Mouse (Mus musculus) hindbrain, embryonic 15.5 days (tissue): Measurements from ENCODE around the gene Rbbp5. TPM values are rescaled to one million over a fixed set of nuclear protein-coding genes. Genes with fewer than 3 reads are reported as not detected.

ENCODE experiments used
- ATAC-seq: fragments of 200-750 bp; cut with Nextera tagmentation; 2 replicates; pipeline ENCODE4 v1.8.0; 2017; ENCODE audit warnings: low read depth, moderate number of reproducible peaks, moderate TSS enrichment; ENCODE audit not compliant: low FRiP score
- H3K27ac ChIP-seq: fragments of 300-500 bp; sonication (generic); replicated peaks from 2 replicates; pipeline ENCODE4 v1.5.1; 2015; ENCODE audit warnings: mild to moderate bottlenecking, inconsistent platforms
- H3K27me3 ChIP-seq: fragments of 300-500 bp; sonication (generic); 2 replicates; pipeline ENCODE4 v1.6.1; 2015; ENCODE audit warnings: control low read depth, inconsistent platforms
- H3K36me3 ChIP-seq: fragments of 300-500 bp; sonication (generic); 2 replicates; pipeline ENCODE4 v1.6.1; 2015; ENCODE audit warnings: control low read depth, inconsistent platforms
- H3K4me1 ChIP-seq: fragments of 300-500 bp; sonication (generic); replicated peaks from 2 replicates; pipeline ENCODE4 v1.6.1; 2015; ENCODE audit warnings: control low read depth, inconsistent platforms
- H3K4me2 ChIP-seq: fragments of 300-500 bp; sonication (generic); 2 replicates; pipeline ENCODE4 v1.6.1; 2015; ENCODE audit warnings: moderate library complexity, mild to moderate bottlenecking, inconsistent platforms
- H3K4me3 ChIP-seq: fragments of 300-500 bp; sonication (generic); 2 replicates; pipeline ENCODE4 v1.5.1; 2015; ENCODE audit warnings: mild to moderate bottlenecking, inconsistent platforms
- H3K9ac ChIP-seq: fragments of 300-500 bp; sonication (generic); 2 replicates; pipeline ENCODE4 v1.6.1; 2015; ENCODE audit warnings: inconsistent platforms
- H3K9me3 ChIP-seq: fragments of 300-500 bp; sonication (generic); 2 replicates; pipeline ENCODE4 v1.6.1; 2016; ENCODE audit warnings: control low read depth, inconsistent platforms
- WGBS: fragments of 180-500 bp; shearing (Covaris S2); methylation state at CpG from one replicate; pipeline ENCODE4 v1.1.7; 2015; 5-methylcytosine and 5-hydroxymethylcytosine counted together
- polyA plus RNA-seq: library from polyadenylated mRNA; unstranded; fragments of >200 nt; fragmentation: Nextera tagmentation; extraction: Ambion mirVana; gene quantifications from 2 replicates; pipeline ENCODE4 v1.2.1, GENCODE M21; 2015

Rbbp5 gene
- polyA plus RNA-seq = 41.4 and 43.8 TPM in 2 replicates

DNA sequence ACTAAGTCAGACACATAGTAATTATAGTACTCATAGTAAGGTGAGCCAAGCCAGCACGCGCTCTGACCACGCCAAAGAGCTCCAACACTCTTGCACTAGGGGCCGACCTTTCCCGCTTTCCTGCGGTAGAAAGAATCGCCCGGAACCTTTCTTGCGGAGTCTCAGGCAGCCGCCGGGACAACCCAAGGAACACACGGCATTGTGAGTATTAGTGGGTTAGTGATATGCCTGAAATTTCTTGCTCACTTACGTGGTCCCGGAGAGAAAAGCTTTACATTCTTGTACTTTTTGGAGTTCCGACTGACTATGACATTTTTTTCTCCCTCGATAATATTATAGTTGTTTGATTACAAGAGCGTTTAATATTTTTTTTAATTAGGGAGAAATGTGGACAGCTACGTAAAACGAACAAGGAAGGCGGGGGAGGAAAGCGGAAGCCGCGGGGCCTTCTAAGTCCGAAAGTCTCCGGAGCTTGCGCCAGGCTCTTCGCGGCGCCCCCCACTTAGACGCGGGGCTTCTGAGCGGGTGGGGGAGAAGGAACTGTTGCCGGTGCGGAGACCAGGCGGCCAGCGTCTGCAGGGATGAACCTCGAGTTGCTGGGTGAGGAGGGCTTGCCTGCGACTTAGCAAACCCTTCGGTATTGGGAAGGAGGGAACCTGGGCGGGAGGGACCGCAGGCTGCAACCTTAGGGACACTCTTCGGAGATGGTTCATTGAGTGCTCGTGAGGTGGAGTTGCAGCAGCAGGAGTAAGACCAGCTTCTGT, at the start of gene Rbbp5:
Gene Rbbp5, plus strand, starts transcription at position 438 of the 764 bp plus-strand sequence.
- H3K4me3 ChIP-seq = peak within 1 kb of the TSS; percentile 93
- H3K9me3 ChIP-seq = no peaks in the 10 kb centered on the region
- peak within 1 kb of the TSS; percentile 76 for H3K9ac ChIP-seq
- no peaks in the 10 kb centered on the region for H3K27me3 ChIP-seq
- WGBS = under 1% methylated on average over 43 of the region's 43 CpGs
- peaks cover 30% of the 10 kb centered on the region for H3K4me1 ChIP-seq
- H3K36me3 ChIP-seq = no peaks in the 10 kb centered on the region
- ATAC-seq = peak; percentile 92
- peak within 1 kb of the TSS; percentile 83 for H3K27ac ChIP-seq
- peak within 1 kb of the TSS; percentile 87 for H3K4me2 ChIP-seq

DNA sequence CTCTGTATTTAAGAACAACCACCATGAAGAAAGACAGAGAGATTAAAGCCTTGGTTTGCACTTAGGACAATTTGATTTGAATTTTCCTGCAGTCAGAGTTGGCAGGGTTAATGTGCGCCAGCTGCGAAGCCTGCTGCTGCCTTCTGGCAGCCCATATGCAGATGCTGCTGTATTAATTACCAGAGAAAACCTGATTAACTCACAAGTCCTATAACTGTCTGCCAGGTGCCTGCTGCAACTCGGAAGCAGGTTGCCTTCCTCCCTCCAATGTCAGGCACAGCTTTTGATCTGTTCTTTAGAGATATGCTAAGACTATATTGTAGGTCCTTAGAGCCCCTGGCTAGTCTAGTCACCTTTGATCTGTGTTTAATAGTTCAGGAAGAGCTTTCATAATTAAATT, 46.3 kb upstream of the Rbbp5 start:
- Histone ChIP-seq H3K4me2 (no peak overlapping the region), H3K4me3 (no peak overlapping the region), H3K9ac (no peak overlapping the region), H3K27ac (0 out of 2 replicates have a peak overlapping the region, but pooled peaks have one; percentile 33), H3K9me3 (no peaks in the 10 kb centered on the region), H3K4me1 (peaks cover 42% of the 10 kb centered on the region), H3K36me3 (0 out of 2 replicates have a peak, but pooled peaks cover 5% of the 10 kb centered on the region), H3K27me3 (no peaks in the 10 kb centered on the region)
- 34% methylated on average over 3 of the region's 3 CpGs for WGBS
- peak; percentile 68; the same call in 1 of the 2 replicates for ATAC-seq

GRCm38 (mm10) chr1:132431716-132432115, 45.4 kb upstream of the Rbbp5 start:
- no peaks in the 10 kb centered on the region for H3K9me3 ChIP-seq
- peak; percentile 55; the same call in 1 of the 2 replicates for ATAC-seq
- H3K4me3 ChIP-seq = no peak overlapping the region
- no peak overlapping the region for H3K9ac ChIP-seq
- no peaks in the 10 kb centered on the region for H3K27me3 ChIP-seq
- peak overlapping the region; percentile 33; the same call in 1 of the 2 replicates for H3K27ac ChIP-seq
- H3K4me2 ChIP-seq = no peak overlapping the region
- H3K4me1 ChIP-seq = peaks cover 42% of the 10 kb centered on the region
- 0 out of 2 replicates have a peak, but pooled peaks cover 7% of the 10 kb centered on the region for H3K36me3 ChIP-seq
- 62% methylated on average over 9 of the region's 9 CpGs for WGBS

GRCm38 (mm10) chr1:132433349-132433748, 43.8 kb upstream of the Rbbp5 start:
- 35% methylated on average over 5 of the region's 5 CpGs for WGBS
- no peaks in the 10 kb centered on the region for H3K9me3 ChIP-seq
- H3K4me2 ChIP-seq = no peak overlapping the region
- no peaks in the 10 kb centered on the region for H3K27me3 ChIP-seq
- no peak overlapping the region for H3K9ac ChIP-seq
- H3K4me3 ChIP-seq = no peak overlapping the region
- 0 out of 2 replicates have a peak, but pooled peaks cover 7% of the 10 kb centered on the region for H3K36me3 ChIP-seq
- no peak for ATAC-seq
- H3K27ac ChIP-seq = no peak overlapping the region
- peaks cover 44% of the 10 kb centered on the region for H3K4me1 ChIP-seq

GRCm38 (mm10) chr1:132434032-132434431, 43.1 kb upstream of the Rbbp5 start:
- Histone ChIP-seq H3K9ac (no peak overlapping the region), H3K27ac (no peak overlapping the region), H3K36me3 (0 out of 2 replicates have a peak, but pooled peaks cover 7% of the 10 kb centered on the region), H3K4me3 (no peak overlapping the region), H3K27me3 (no peaks in the 10 kb centered on the region), H3K4me2 (no peak overlapping the region), H3K4me1 (peaks cover 44% of the 10 kb centered on the region), H3K9me3 (no peaks in the 10 kb centered on the region)
- no peak for ATAC-seq
- WGBS = 88% methylated on average over 12 of the region's 12 CpGs

DNA sequence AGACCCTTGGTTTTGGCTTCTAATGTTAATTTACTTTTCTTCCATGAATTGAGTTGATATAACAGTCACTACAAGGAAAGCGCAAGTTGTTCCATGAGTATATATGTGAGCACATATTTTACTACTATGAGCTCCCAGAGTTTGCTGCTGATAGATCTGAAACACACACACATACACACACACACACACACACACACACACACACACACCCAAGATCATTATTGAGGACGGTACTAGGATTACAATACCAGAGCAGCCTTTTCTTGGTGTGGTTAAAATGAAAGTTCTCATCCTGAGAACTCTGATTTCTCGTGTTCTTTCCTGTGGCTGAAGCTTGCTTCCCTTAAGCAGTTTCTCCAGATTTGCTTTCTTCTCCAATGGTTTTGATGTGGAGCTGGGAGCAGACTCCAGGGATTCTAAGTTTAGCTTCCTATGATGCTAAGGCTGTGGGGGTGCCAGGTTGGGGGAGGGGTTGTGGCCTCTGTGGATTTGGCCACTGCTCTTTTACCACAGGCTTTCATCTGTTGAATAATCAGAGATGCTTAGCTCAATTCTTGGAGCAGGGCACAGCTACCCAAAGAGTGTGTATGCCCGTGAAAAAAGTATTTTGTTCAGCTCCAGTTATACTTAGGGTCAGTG, 40.7 kb upstream of the Rbbp5 start:
- WGBS = 68% methylated on average over 4 of the region's 4 CpGs

DNA sequence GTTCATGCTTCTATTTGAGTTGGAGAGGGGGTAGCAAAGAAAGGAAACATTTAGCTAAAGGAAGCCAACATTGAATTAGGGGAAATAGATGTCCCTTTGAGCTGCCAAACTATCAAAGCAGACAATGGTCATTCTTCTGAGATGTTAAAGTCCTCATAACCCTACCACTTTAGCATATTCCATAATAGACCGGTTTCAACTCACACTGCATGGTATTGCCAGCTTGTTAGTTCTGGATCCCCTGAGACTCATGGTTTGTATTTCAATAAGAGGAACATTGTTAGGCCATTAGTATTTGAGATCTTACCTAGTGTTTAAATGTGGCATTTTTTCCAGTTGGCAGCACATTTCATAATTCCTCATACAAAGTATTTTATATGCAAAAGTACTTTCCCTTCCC, 40.2 kb upstream of the Rbbp5 start:
- Histone ChIP-seq H3K9ac (no peak overlapping the region), H3K4me1 (peaks cover 26% of the 10 kb centered on the region), H3K27me3 (no peaks in the 10 kb centered on the region), H3K27ac (no peak overlapping the region), H3K9me3 (no peaks in the 10 kb centered on the region), H3K36me3 (peaks cover 20% of the 10 kb centered on the region), H3K4me2 (no peak overlapping the region), H3K4me3 (no peak overlapping the region)
- ATAC-seq = no peak
- WGBS = 54% methylated on average over 1 of the region's 1 CpGs

More for the DNA sequence above, 40.7 kb upstream of the Rbbp5 start:
- no peak overlapping the region for H3K4me2 ChIP-seq
- H3K36me3 ChIP-seq = peaks cover 15% of the 10 kb centered on the region
- no peak for ATAC-seq
- no peaks in the 10 kb centered on the region for H3K9me3 ChIP-seq
- no peak overlapping the region for H3K27ac ChIP-seq
- H3K27me3 ChIP-seq = no peaks in the 10 kb centered on the region
- H3K4me1 ChIP-seq = peaks cover 31% of the 10 kb centered on the region
- no peak overlapping the region for H3K4me3 ChIP-seq
- no peak overlapping the region for H3K9ac ChIP-seq

- WGBS = 78% methylated on average over 5 of the region's 5 CpGs
- no peaks in the 10 kb centered on the region for H3K27me3 ChIP-seq
These were observed 39.8 kb upstream of the Rbbp5 start for GRCm38 (mm10) chr1:132437389-132437788.

GRCm38 (mm10) chr1:132440896-132441435, 36.2 kb upstream of the Rbbp5 start:
- Histone ChIP-seq H3K36me3 (peaks cover 14% of the 10 kb centered on the region), H3K27me3 (no peaks in the 10 kb centered on the region), H3K9me3 (no peaks in the 10 kb centered on the region), H3K4me2 (no peak overlapping the region), H3K4me1 (0 out of 2 replicates have a peak, but pooled peaks cover 3% of the 10 kb centered on the region), H3K27ac (no peak overlapping the region), H3K9ac (no peak overlapping the region), H3K4me3 (no peak overlapping the region)
- ATAC-seq = no peak
- WGBS = 75% methylated on average over 1 of the region's 1 CpGs

More at GRCm38 (mm10) chr1:132437389-132437788, 39.8 kb upstream of the Rbbp5 start:
- H3K9me3 ChIP-seq = no peaks in the 10 kb centered on the region
- peaks cover 20% of the 10 kb centered on the region for H3K36me3 ChIP-seq
- no peak overlapping the region for H3K9ac ChIP-seq
- H3K4me3 ChIP-seq = no peak overlapping the region
- no peak for ATAC-seq
- H3K4me2 ChIP-seq = no peak overlapping the region
- peaks cover 22% of the 10 kb centered on the region for H3K4me1 ChIP-seq
- no peak overlapping the region; the same call in 1 of the 2 replicates for H3K27ac ChIP-seq

GRCm38 (mm10) chr1:132449742-132450141, 27.4 kb upstream of the Rbbp5 start:
- WGBS = 90% methylated on average over 7 of the region's 7 CpGs

DNA sequence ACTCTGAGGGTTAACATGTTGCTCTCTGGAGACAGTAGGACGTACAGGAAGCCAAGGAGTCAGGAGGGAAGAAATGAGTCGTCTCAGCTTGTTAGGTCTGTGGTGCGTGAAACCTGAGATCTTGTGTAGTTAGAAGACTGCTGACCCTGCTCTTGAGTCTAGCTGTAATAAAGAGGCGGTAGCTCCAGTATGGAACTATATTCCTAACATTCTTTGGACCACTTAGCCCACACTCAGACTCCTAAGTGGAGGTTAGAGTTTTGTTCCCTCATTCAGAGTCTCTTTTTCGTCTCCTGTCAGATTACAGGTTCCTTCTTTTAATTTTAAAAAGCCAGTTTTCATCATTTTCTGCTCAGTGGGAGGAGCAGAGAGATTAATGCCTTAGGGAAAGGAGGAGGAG, 12.5 kb upstream of the Rbbp5 start:
- Histone ChIP-seq H3K36me3 (peaks cover 42% of the 10 kb centered on the region), H3K4me3 (no peak overlapping the region), H3K9me3 (no peaks in the 10 kb centered on the region), H3K27ac (no peak overlapping the region), H3K9ac (no peak overlapping the region), H3K4me2 (no peak overlapping the region), H3K4me1 (no peaks in the 10 kb centered on the region), H3K27me3 (no peaks in the 10 kb centered on the region)
- ATAC-seq = no peak
- 86% methylated on average over 5 of the region's 5 CpGs for WGBS

More at GRCm38 (mm10) chr1:132449742-132450141, 27.4 kb upstream of the Rbbp5 start:
- Histone ChIP-seq H3K36me3 (peaks cover 25% of the 10 kb centered on the region), H3K4me2 (no peak overlapping the region), H3K27ac (no peak overlapping the region), H3K4me3 (no peak overlapping the region), H3K9me3 (no peaks in the 10 kb centered on the region), H3K4me1 (no peaks in the 10 kb centered on the region), H3K9ac (no peak overlapping the region), H3K27me3 (no peaks in the 10 kb centered on the region)
- no peak for ATAC-seq

- Histone ChIP-seq H3K4me3 (no peak overlapping the region), H3K4me1 (no peaks in the 10 kb centered on the region), H3K27ac (no peak overlapping the region), H3K27me3 (no peaks in the 10 kb centered on the region), H3K4me2 (no peak overlapping the region), H3K9me3 (no peaks in the 10 kb centered on the region), H3K9ac (no peak overlapping the region), H3K36me3 (peaks cover 15% of the 10 kb centered on the region)
- no peak for ATAC-seq
These were observed 8.2 kb upstream of the Rbbp5 start for GRCm38 (mm10) chr1:132468926-132469325.
